Mouse (Mus musculus): ENCODE measurements at regions not wholly inside any gene's neighbourhood (a gene's known extent, or its start where the extent isn't known, plus 50 kb on each side); places are given as distances from the start of the nearest gene placed in this dataset.
A peak's percentile ranks its signal among the peaks of the same experiment; 100 is the strongest.

GRCm38 (mm10) chr16:25059504-25059992 is 227.1 kb upstream of the Tprg start:
- ATAC-seq (ENCODE audit: extremely low read depth, insufficient number of reproducible peaks, low FRiP score, low TSS enrichment), result peak; percentile 28
- Histone ChIP-seq H3K27ac (replicated peaks) (peak overlapping the region; percentile 99), H3K4me2 (peak overlapping the region; percentile 77), H3K9ac (peak overlapping the region; percentile 88), H3K27me3 (replicated peaks) (no peaks in the 10 kb centered on the region), H3K4me1 (peaks cover 39% of the 10 kb centered on the region), H3K4me3 (peak overlapping the region; percentile 64), H3K9me3 (no peaks in the 10 kb centered on the region), H3K36me3 (no peaks in the 10 kb centered on the region)
- WGBS, result 5% methylated on average over 12 of the region's 12 CpGs

- H3K4me1 ChIP-seq, result peaks cover 39% of the 10 kb centered on the region
- H3K27me3 ChIP-seq (replicated peaks), result no peaks in the 10 kb centered on the region
- no peaks in the 10 kb centered on the region for H3K9me3 ChIP-seq
- peak overlapping the region; percentile 88; the same call in 1 of the 2 replicates for H3K9ac ChIP-seq
- peak overlapping the region; percentile 77 for H3K4me2 ChIP-seq
- WGBS, result 79% methylated on average over 8 of the region's 8 CpGs
- H3K4me3 ChIP-seq, result no peak overlapping the region
- no peaks in the 10 kb centered on the region for H3K36me3 ChIP-seq
- peak overlapping the region; percentile 99 for H3K27ac ChIP-seq (replicated peaks)
- ATAC-seq (ENCODE audit: extremely low read depth, insufficient number of reproducible peaks, low FRiP score, low TSS enrichment), result no peak
Observed at GRCm38 (mm10) chr16:25060266-25060665, 226.4 kb upstream of the Tprg start.

GRCm38 (mm10) chr16:25061631-25062030 is 225.0 kb upstream of the Tprg start:
- Histone ChIP-seq H3K4me2 (no peak overlapping the region), H3K27ac (replicated peaks) (no peak overlapping the region)
- WGBS, result 56% methylated on average over 4 of the region's 4 CpGs

GRCm38 (mm10) chr16:25063981-25064380 is 222.6 kb upstream of the Tprg start:
- Histone ChIP-seq H3K9me3 (no peaks in the 10 kb centered on the region), H3K4me1 (peaks cover 41% of the 10 kb centered on the region)

More at GRCm38 (mm10) chr16:25061631-25062030, 225.0 kb upstream of the Tprg start:
- Histone ChIP-seq H3K9ac (no peak overlapping the region), H3K27me3 (replicated peaks) (no peaks in the 10 kb centered on the region), H3K36me3 (no peaks in the 10 kb centered on the region), H3K9me3 (no peaks in the 10 kb centered on the region), H3K4me1 (peaks cover 42% of the 10 kb centered on the region), H3K4me3 (no peak overlapping the region)
- no peak for ATAC-seq (ENCODE audit: extremely low read depth, insufficient number of reproducible peaks, low FRiP score, low TSS enrichment)

GRCm38 (mm10) chr16:25064538-25064937 is 222.1 kb upstream of the Tprg start:
- Histone ChIP-seq H3K9ac (no peak overlapping the region), H3K36me3 (no peaks in the 10 kb centered on the region), H3K27me3 (replicated peaks) (no peaks in the 10 kb centered on the region), H3K4me3 (no peak overlapping the region), H3K27ac (replicated peaks) (no peak overlapping the region), H3K4me1 (peaks cover 40% of the 10 kb centered on the region), H3K9me3 (no peaks in the 10 kb centered on the region), H3K4me2 (no peak overlapping the region)
- ATAC-seq (ENCODE audit: extremely low read depth, insufficient number of reproducible peaks, low FRiP score, low TSS enrichment), result no peak
- WGBS, result 12% methylated on average over 4 of the region's 4 CpGs

More at GRCm38 (mm10) chr16:25063981-25064380, 222.6 kb upstream of the Tprg start:
- ATAC-seq (ENCODE audit: extremely low read depth, insufficient number of reproducible peaks, low FRiP score, low TSS enrichment), result no peak
- H3K9ac ChIP-seq, result no peak overlapping the region
- no peaks in the 10 kb centered on the region for H3K36me3 ChIP-seq
- no peak overlapping the region for H3K4me2 ChIP-seq
- H3K27ac ChIP-seq (replicated peaks), result no peak overlapping the region
- H3K4me3 ChIP-seq, result no peak overlapping the region
- H3K27me3 ChIP-seq (replicated peaks), result no peaks in the 10 kb centered on the region

- 32% methylated on average over 7 of the region's 7 CpGs for WGBS
- H3K36me3 ChIP-seq, result no peaks in the 10 kb centered on the region
- H3K4me1 ChIP-seq, result peaks cover 24% of the 10 kb centered on the region
- no peaks in the 10 kb centered on the region for H3K9me3 ChIP-seq
- no peak overlapping the region for H3K27ac ChIP-seq (replicated peaks)
- no peak overlapping the region for H3K9ac ChIP-seq
- no peak overlapping the region for H3K4me3 ChIP-seq
- no peak overlapping the region for H3K4me2 ChIP-seq
- no peak for ATAC-seq (ENCODE audit: extremely low read depth, insufficient number of reproducible peaks, low FRiP score, low TSS enrichment)
- H3K27me3 ChIP-seq (replicated peaks), result no peaks in the 10 kb centered on the region
Observed at GRCm38 (mm10) chr16:25066822-25067221, 219.8 kb upstream of the Tprg start.

GRCm38 (mm10) chr16:25067276-25068249 is 219.1 kb upstream of the Tprg start:
- 46% methylated on average over 8 of the region's 8 CpGs for WGBS
- H3K4me2 ChIP-seq, result no peak overlapping the region
- H3K4me1 ChIP-seq, result peaks cover 19% of the 10 kb centered on the region
- no peaks in the 10 kb centered on the region for H3K36me3 ChIP-seq
- no peak overlapping the region for H3K9ac ChIP-seq
- H3K27ac ChIP-seq (replicated peaks), result no peak overlapping the region
- H3K27me3 ChIP-seq (replicated peaks), result no peaks in the 10 kb centered on the region
- no peaks in the 10 kb centered on the region for H3K9me3 ChIP-seq
- no peak overlapping the region for H3K4me3 ChIP-seq
- ATAC-seq (ENCODE audit: extremely low read depth, insufficient number of reproducible peaks, low FRiP score, low TSS enrichment), result no peak

GRCm38 (mm10) chr16:25080811-25081210 is 205.8 kb upstream of the Tprg start:
- Histone ChIP-seq H3K9me3 (no peaks in the 10 kb centered on the region), H3K4me2 (no peak overlapping the region), H3K9ac (no peak overlapping the region), H3K4me3 (no peak overlapping the region), H3K27me3 (replicated peaks) (no peaks in the 10 kb centered on the region), H3K27ac (replicated peaks) (no peak overlapping the region), H3K36me3 (no peaks in the 10 kb centered on the region), H3K4me1 (no peaks in the 10 kb centered on the region)
- 81% methylated on average over 6 of the region's 6 CpGs for WGBS
- ATAC-seq (ENCODE audit: extremely low read depth, insufficient number of reproducible peaks, low FRiP score, low TSS enrichment), result no peak

GRCm38 (mm10) chr16:25083729-25084128 is 202.9 kb upstream of the Tprg start:
- Histone ChIP-seq H3K9ac (no peak overlapping the region), H3K4me2 (no peak overlapping the region), H3K27me3 (replicated peaks) (no peaks in the 10 kb centered on the region), H3K36me3 (no peaks in the 10 kb centered on the region), H3K9me3 (no peaks in the 10 kb centered on the region), H3K27ac (replicated peaks) (no peak overlapping the region), H3K4me1 (no peaks in the 10 kb centered on the region), H3K4me3 (no peak overlapping the region)
- WGBS, result 70% methylated on average over 1 of the region's 1 CpGs
- no peak for ATAC-seq (ENCODE audit: extremely low read depth, insufficient number of reproducible peaks, low FRiP score, low TSS enrichment)

GRCm38 (mm10) chr16:25087741-25088648 is 198.6 kb upstream of the Tprg start:
- H3K9ac ChIP-seq, result no peak overlapping the region
- H3K27me3 ChIP-seq (replicated peaks), result no peaks in the 10 kb centered on the region
- no peaks in the 10 kb centered on the region for H3K36me3 ChIP-seq
- H3K9me3 ChIP-seq, result no peaks in the 10 kb centered on the region
- H3K27ac ChIP-seq (replicated peaks), result no peak overlapping the region
- WGBS, result 67% methylated on average over 10 of the region's 10 CpGs
- no peak for ATAC-seq (ENCODE audit: extremely low read depth, insufficient number of reproducible peaks, low FRiP score, low TSS enrichment)
- no peak overlapping the region for H3K4me3 ChIP-seq
- no peaks in the 10 kb centered on the region for H3K4me1 ChIP-seq
- no peak overlapping the region for H3K4me2 ChIP-seq

- Histone ChIP-seq H3K27me3 (replicated peaks) (no peaks in the 10 kb centered on the region), H3K36me3 (no peaks in the 10 kb centered on the region), H3K27ac (replicated peaks) (no peak overlapping the region), H3K4me1 (no peaks in the 10 kb centered on the region), H3K4me2 (no peak overlapping the region), H3K9me3 (no peaks in the 10 kb centered on the region), H3K4me3 (no peak overlapping the region), H3K9ac (no peak overlapping the region)
- WGBS, result 82% methylated on average over 2 of the region's 2 CpGs
- ATAC-seq (ENCODE audit: extremely low read depth, insufficient number of reproducible peaks, low FRiP score, low TSS enrichment), result no peak
Observed at GRCm38 (mm10) chr16:25088649-25089019, 198.0 kb upstream of the Tprg start.
